Mouse (Mus musculus) gastrocnemius, postnatal 10 days (tissue): ENCODE results near the gene Tmsb15l. TPM values are rescaled to one million over a fixed set of nuclear protein-coding genes. Genes with fewer than 3 reads are reported as not detected.

Source experiments
- total RNA-seq, 2 experiments: library from RNA; stranded (reverse); gene quantifications; 2 replicates each; pipeline ENCODE4 v1.2.3; 2021

Tmsb15l gene
- total RNA-seq, 2 experiments from 2014 or later, result not detected

Other genes with a start within 250 kb of the Tmsb15l start
- 100 to 1,000 TPM; 188 to 232 TPM for gene Morf4l2, start 233.2 kb downstream of the Tmsb15l start, total RNA-seq
- gene Glra4, start 196.7 kb downstream of the Tmsb15l start, total RNA-seq, result not detected
- 10 to 100 TPM; 15.0 to 17.0 TPM for gene Plp1, start 154.2 kb downstream of the Tmsb15l start, total RNA-seq
- gene Rab9b, start 108.1 kb downstream of the Tmsb15l start, total RNA-seq, result under 1 TPM; 0.25 to 0.42 TPM
- not detected for gene H2bfm, start 49.5 kb downstream of the Tmsb15l start, total RNA-seq
- gene Tmsb15b2, start 1.4 kb downstream of the Tmsb15l start, total RNA-seq, result 10 to 100 TPM in 1 of 2 experiments, 1 to 10 TPM in 1; 6.0 to 11.6 TPM
- gene Tmsb15b1, start within 50 bp of the Tmsb15l start, total RNA-seq, result 1 to 10 TPM; 3.2 to 5.9 TPM
- gene Zcchc18, start 16.3 kb upstream of the Tmsb15l start, total RNA-seq, result under 1 TPM; 0.49 to 0.68 TPM
- 1 to 10 TPM; 4.1 to 6.4 TPM for gene Slc25a53, start 61.4 kb upstream of the Tmsb15l start, total RNA-seq
- 1 to 10 TPM; 4.4 to 4.8 TPM for gene Fam199x, start 72.7 kb upstream of the Tmsb15l start, total RNA-seq
- gene Esx1, start 145.2 kb upstream of the Tmsb15l start, total RNA-seq, result not detected